Mouse (Mus musculus) ES-E14 (cell line): Measurements from ENCODE around the gene Slc39a5.

Experiments
- CHD2 ChIP-seq: IDR thresholded peaks from 2 replicates; pipeline ENCODE4 v1.6.1; 2014; ENCODE audit warnings: mild to moderate bottlenecking, low read depth, low read length, inconsistent platforms
- HCFC1 ChIP-seq: IDR thresholded peaks from 2 replicates; pipeline ENCODE4 v1.6.1; 2012; ENCODE audit warnings: low read length, inconsistent platforms, borderline replicate concordance; ENCODE audit not compliant: insufficient read depth
- MAFK ChIP-seq: IDR thresholded peaks from 2 replicates; pipeline ENCODE4 v1.6.1; 2014; ENCODE audit warnings: mild to moderate bottlenecking, low read depth, low read length, inconsistent platforms; ENCODE audit not compliant: insufficient read depth
- ZC3H11A ChIP-seq: IDR thresholded peaks from 2 replicates; pipeline ENCODE4 v1.6.1; 2012; ENCODE audit warnings: low read depth, mild to moderate bottlenecking, inconsistent platforms, low read length, borderline replicate concordance

DNA sequence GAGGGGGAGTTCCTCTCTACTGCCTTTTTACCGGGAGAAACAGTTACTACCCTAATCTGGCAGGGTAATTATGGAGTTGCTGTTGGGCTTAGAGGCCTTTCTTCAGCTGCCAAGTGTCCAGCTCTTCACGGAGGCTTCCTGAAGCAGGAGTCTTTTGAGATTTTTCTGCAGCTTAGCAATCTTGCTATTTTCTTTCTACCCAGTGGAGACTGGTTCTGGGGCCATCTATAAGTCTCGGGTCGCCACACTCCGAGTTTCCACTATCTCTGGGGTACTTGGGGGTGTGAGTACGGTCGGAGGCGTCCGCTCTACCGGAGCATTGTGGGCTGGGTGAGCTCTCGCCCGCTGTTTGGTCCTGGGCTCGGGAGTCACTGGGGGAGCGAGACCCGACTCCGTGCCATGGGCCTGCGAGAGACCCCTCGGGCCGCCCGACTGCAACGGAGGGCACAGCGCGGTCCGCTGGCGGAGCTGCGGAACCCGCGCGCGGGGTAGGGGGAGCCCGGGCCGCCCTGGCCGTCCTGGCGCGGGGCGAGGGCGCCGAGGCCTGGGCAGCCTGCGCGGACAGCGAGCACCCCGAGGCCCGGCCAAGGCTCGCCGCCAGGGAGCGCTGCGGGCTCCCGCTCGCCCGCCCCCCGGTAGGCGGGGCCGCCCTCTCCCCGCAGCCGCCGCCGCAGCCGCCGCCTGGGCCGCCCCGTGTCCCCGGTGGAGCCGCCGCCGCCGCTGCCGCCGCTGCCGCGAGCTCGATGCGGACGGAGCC is 24.4 kb downstream of the Slc39a5 start, which contains the start of gene Ankrd52:
- no peak for TF ChIP-seq HCFC1
- no peak for TF ChIP-seq MAFK
- no peak for TF ChIP-seq ZC3H11A
- no peak for TF ChIP-seq CHD2
